In the genomic region with DNA sequence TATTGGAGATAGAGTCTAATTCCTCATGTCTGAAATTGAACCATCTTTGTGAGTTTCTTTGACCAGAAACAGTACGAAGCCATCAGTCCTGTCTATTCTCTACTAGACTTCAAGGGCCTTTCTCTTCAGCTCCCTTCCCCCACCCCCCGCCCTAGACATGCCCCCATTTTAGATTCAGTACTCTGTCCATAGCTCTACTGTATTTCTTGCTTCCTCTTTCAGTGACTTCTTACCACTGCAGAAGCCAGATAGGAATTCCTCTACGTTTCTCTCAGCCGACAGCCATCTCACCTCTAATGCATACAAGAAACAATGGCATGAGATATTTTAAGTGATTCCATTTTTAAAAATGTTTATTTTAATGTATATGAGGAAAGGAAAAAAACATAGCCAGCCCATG, we compare ENCODE assay signal across 21 mouse cellular contexts. TPM values are rescaled to one million over a fixed set of nuclear protein-coding genes. Genes with fewer than 3 reads are reported as not detected.
DNase-seq lines count a peak whose midpoint lies in the region; ATAC-seq lines count a peak whose summit lies in the region.
"Had no signal": no experiment of that assay in that cellular context is flagged by ENCODE, and none has a peak within 500 bp of the region (broad histone marks: within the 10 kb centered on the region; RNA-seq: fewer than 3 reads in every experiment).

No protein-coding gene starts in this region.

- DNase-seq in A20 (ENCODE audit: low read depth, low spot score) = peak; percentile 6
- no peak for DNase-seq in thymus, postnatal 25 days
- DNase-seq in gastrocnemius, postnatal 10 days = no peak
- no peak for DNase-seq in thymus, postnatal 10 days (ENCODE audit: low spot score in 2 of 2)
- DNase-seq: adrenal gland, adult 2 months; adrenal gland, postnatal 14 days; B cell, adult 2 months; cerebellum, adult 11-12 months; cerebellum, adult 8-10 months; cerebellum, postnatal 10 days; cerebellum, postnatal 36 days; gastrocnemius, adult 2 months; gastrocnemius, postnatal 25 days; heart, adult 2 months; heart, postnatal 14 days; heart, postnatal 4 days had no signal

- ATAC-seq in granulocyte monocyte progenitor cell, adult 5-6 weeks (replicated peaks; ENCODE audit: poor library complexity, severe bottlenecking) = peak; percentile 77
- ATAC-seq in megakaryocyte progenitor cell, adult 5-6 weeks (replicated peaks; ENCODE audit: poor library complexity) = peak; percentile 79
- ATAC-seq: forebrain, embryonic 15.5 days; intestine, postnatal 0 days had no signal

RNA-seq across cellular contexts. Expression of gene Ndnf, which starts 10.1 kb away (rescaled TPM):
- total RNA-seq in granulocyte monocyte progenitor cell, adult 5-6 weeks (2014; fragmentation: Nextera tagmentation) = not detected in 2 replicates
- 0.05 TPM in 1 of 2 replicates, not detected in the other for total RNA-seq in granulocyte monocyte progenitor cell, adult 5-6 weeks (2017)
- 0.10 TPM in 1 of 2 replicates, not detected in the other for total RNA-seq in megakaryocyte progenitor cell, adult 5-6 weeks (2015)
- total RNA-seq in megakaryocyte progenitor cell, adult 5-6 weeks (2017) = under 0.01 TPM in 1 of 2 replicates, not detected in the other
- 1 to 10 TPM; 1.2 to 1.6 TPM for total RNA-seq in gastrocnemius, postnatal 10 days (2021)
- total RNA-seq: MEL had no signal
